Mouse (Mus musculus): Measurements from ENCODE around the gene Golga2.

DNA sequence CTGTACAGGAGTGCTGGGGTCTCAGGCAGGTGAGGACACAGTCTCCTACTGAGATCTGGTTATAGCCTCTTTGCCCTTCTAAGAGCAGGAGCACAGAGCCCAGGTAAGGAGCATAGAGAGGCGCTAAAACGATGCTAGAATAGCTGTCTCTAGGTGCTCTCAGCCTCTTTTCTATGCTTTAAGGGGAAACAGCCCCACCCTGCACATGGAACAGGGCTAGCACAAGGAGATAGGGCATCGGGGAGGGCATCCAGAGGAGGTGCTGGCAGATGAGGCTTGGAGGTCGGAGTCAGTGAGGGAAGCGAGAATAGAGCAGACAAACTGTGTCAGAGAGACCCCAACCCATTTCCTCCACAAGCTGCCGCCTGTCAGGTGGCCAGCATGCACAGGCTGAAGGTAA is 59.8 kb downstream of the Golga2 start:
- no peak for TF ChIP-seq POLR2A (IDR thresholded peaks at IDR 0.05; ENCODE audit: borderline replicate concordance, insufficient read depth, low read length)
- TF ChIP-seq CTCF (IDR thresholded peaks at IDR 0.05; ENCODE audit: borderline replicate concordance, insufficient read depth, low read depth, low read length): no peak
